Mouse (Mus musculus): ENCODE data around the gene Zic5.

Zic5 gene

GRCm38 (mm10) chr14:122427204-122427560 is 38.3 kb downstream of the Zic5 start:
- DNase-seq, result no peak

DNA sequence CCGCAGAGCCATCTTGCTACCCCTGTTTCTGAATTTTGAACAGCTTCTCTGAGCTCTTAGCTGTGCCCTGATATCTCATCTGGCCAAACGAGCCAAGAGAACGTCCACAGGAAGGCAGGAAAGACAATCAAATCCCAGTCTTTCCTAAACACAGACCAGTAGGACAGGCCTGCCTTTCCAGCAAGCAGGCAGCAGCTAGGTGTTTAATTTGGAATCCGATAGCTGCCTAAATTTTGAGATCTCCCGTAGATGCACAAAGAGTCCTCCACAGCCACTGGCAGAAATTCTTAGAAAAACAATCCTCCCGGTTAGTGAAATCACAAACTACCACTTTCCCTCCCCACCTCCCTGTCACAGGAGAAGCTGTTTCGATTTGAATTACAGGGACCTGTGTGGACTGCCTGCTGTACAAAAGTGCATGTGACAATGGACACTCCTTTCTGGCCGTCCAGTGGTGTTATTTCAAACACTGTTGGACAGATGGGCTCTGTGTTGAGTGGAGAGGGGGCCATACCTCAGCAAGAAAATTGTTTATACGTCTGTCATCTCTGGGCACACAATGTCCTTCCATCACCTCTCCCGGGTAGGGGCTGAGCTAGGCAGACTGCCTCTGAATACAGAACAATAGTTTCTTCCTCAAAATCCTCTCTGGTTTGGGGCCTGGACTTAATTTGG is 38.8 kb downstream of the Zic5 start:
- DNase-seq, result no peak

DNA sequence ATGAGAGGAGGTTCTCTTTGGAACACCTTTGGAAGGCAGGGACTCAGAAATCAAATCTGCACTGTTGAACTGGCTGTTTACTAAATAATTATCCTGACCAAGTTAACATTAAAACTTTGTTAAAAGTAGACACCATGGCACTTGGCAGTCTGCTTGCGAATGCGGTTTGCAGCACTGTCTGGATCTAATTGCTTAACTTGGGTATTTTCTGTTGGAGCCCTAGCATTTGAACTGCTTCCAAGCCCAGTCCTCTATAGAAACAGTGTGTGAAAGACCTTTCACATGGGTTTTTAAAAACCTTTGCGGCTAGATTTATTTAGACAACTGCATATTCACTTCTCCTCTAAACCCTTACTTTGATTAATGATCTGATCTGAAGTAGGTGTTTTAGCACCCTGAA is 41.0 kb downstream of the Zic5 start:
- DNase-seq, result no peak

DNA sequence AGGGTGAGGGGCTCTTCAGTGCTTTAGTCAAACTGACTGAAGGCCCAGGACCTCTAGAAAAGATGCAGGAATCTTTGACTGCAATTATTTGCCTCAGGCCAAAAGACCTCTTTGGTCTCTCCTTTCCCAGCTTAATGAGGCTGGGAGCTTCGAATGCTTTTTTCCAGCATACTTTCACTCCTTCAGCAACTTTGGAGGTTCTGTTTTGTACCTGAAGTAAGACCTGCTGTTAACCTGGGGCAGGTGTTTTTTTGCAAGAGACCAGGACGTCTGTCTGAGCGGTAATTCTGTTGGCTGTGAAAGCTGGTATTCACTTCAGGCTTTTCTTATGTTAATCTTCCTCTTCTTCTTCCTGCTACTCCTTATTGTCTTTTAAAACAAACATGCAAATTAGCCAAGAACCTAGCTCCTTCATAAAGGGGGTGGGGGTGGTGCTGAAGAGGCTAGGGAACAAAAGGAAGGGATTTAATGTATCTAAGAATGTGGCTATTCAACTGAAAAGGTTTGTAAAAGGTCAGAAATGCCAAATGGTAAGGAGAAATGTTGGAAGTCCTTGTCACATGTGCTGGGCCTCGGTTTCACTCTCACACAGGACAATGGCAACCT is 49.2 kb downstream of the Zic5 start:
- DNase-seq, result no peak

GRCm38 (mm10) chr14:122414786-122415185 is 50.7 kb downstream of the Zic5 start:
- DNase-seq, result no peak

- no peak for DNase-seq
These were observed 51.9 kb downstream of the Zic5 start for GRCm38 (mm10) chr14:122413542-122413928.

- DNase-seq, result no peak
These were observed 52.5 kb downstream of the Zic5 start for GRCm38 (mm10) chr14:122412841-122413541.

Data from layer of hippocampus, adult 9-11 months (tissue).